Mouse (Mus musculus) limb, embryonic 12.5 days (tissue): ENCODE measurements at regions not wholly inside any gene's neighbourhood (a gene's known extent, or its start where the extent isn't known, plus 50 kb on each side); places are given as distances from the start of the nearest gene placed in this dataset.

Experiments used
- ATAC-seq: fragments of 200-750 bp; cut with Nextera tagmentation; 2 replicates; pipeline ENCODE4 v1.8.0; 2017; ENCODE audit warnings: low read depth, moderate TSS enrichment; ENCODE audit not compliant: insufficient number of reproducible peaks, insufficient read depth, low FRiP score, low TSS enrichment
- H3K27ac ChIP-seq: fragments of 300-500 bp; sonication (generic); 2 replicates; pipeline ENCODE4 v1.5.1; 2016; ENCODE audit warnings: mild to moderate bottlenecking, moderate library complexity
- H3K27me3 ChIP-seq: fragments of 300-500 bp; sonication (generic); 2 replicates; pipeline ENCODE4 v1.6.1; 2016; ENCODE audit warnings: mild to moderate bottlenecking, moderate library complexity
- H3K36me3 ChIP-seq: fragments of 300-500 bp; sonication (generic); 2 replicates; pipeline ENCODE4 v1.6.1; 2016; ENCODE audit warnings: mild to moderate bottlenecking, moderate library complexity
- H3K4me1 ChIP-seq: fragments of 300-500 bp; sonication (generic); replicated peaks from 2 replicates; pipeline ENCODE4 v1.6.1; 2016
- H3K4me2 ChIP-seq: fragments of 300-500 bp; sonication (generic); 2 replicates; pipeline ENCODE4 v1.6.1; 2016; ENCODE audit warnings: mild to moderate bottlenecking, moderate library complexity
- H3K4me3 ChIP-seq: fragments of 300-500 bp; sonication (generic); replicated peaks from 2 replicates; pipeline ENCODE4 v1.5.1; 2016; ENCODE audit warnings: mild to moderate bottlenecking
- H3K9ac ChIP-seq: fragments of 300-500 bp; sonication (generic); replicated peaks from 2 replicates; pipeline ENCODE4 v1.6.1; 2016; ENCODE audit warnings: mild to moderate bottlenecking, moderate library complexity
- H3K9me3 ChIP-seq: fragments of 300-500 bp; sonication (generic); 2 replicates; pipeline ENCODE4 v1.6.1; 2016; ENCODE audit warnings: mild to moderate bottlenecking, moderate library complexity
- WGBS: fragments of 180-500 bp; shearing (Covaris S2); methylation state at CpG from one replicate; pipeline ENCODE4 v1.1.7; 2016; 5-methylcytosine and 5-hydroxymethylcytosine counted together

GRCm38 (mm10) chr14:24919056-24919455 is 432.1 kb downstream of the Rps24 start:
- WGBS: 93% methylated on average over 3 of the region's 3 CpGs
- no peak overlapping the region for H3K27ac ChIP-seq
- H3K36me3 ChIP-seq: no peaks in the 10 kb centered on the region
- H3K4me3 ChIP-seq: no peak overlapping the region
- peaks cover 14% of the 10 kb centered on the region; the same call in 1 of the 2 replicates for H3K4me1 ChIP-seq
- no peak for ATAC-seq
- no peak overlapping the region for H3K9ac ChIP-seq
- no peak overlapping the region for H3K4me2 ChIP-seq
- H3K9me3 ChIP-seq: no peaks in the 10 kb centered on the region
- H3K27me3 ChIP-seq: no peaks in the 10 kb centered on the region

GRCm38 (mm10) chr14:24922006-24922405 is 435.1 kb downstream of the Rps24 start:
- Histone ChIP-seq H3K4me3 (no peak overlapping the region), H3K9ac (no peak overlapping the region), H3K4me1 (peaks cover 41% of the 10 kb centered on the region), H3K4me2 (no peak overlapping the region), H3K27ac (no peak overlapping the region), H3K27me3 (no peaks in the 10 kb centered on the region), H3K36me3 (no peaks in the 10 kb centered on the region), H3K9me3 (no peaks in the 10 kb centered on the region)
- 38% methylated on average over 10 of the region's 10 CpGs for WGBS
- no peak for ATAC-seq

- 0 out of 2 replicates have a peak, but pooled peaks have one; percentile 58 for ATAC-seq
Measured at GRCm38 (mm10) chr14:24924561-24924960, 437.6 kb downstream of the Rps24 start.

GRCm38 (mm10) chr14:24926086-24927048 is 439.4 kb downstream of the Rps24 start:
- Histone ChIP-seq H3K27me3 (no peaks in the 10 kb centered on the region), H3K9ac (no peak overlapping the region), H3K9me3 (no peaks in the 10 kb centered on the region), H3K4me2 (0 out of 2 replicates have a peak overlapping the region, but pooled peaks have one; percentile 6), H3K4me3 (no peak overlapping the region), H3K4me1 (peaks cover 56% of the 10 kb centered on the region), H3K36me3 (no peaks in the 10 kb centered on the region), H3K27ac (peak overlapping the region; percentile 84)
- ATAC-seq: peak; percentile 69; the same call in 1 of the 2 replicates
- 34% methylated on average over 11 of the region's 11 CpGs for WGBS

More at GRCm38 (mm10) chr14:24924561-24924960, 437.6 kb downstream of the Rps24 start:
- Histone ChIP-seq H3K36me3 (no peaks in the 10 kb centered on the region), H3K9me3 (no peaks in the 10 kb centered on the region), H3K9ac (no peak overlapping the region), H3K4me2 (no peak overlapping the region), H3K4me3 (no peak overlapping the region), H3K27me3 (no peaks in the 10 kb centered on the region), H3K4me1 (peaks cover 53% of the 10 kb centered on the region), H3K27ac (peak overlapping the region; percentile 59)
- 42% methylated on average over 3 of the region's 3 CpGs for WGBS

- ATAC-seq: no peak
- Histone ChIP-seq H3K9me3 (no peaks in the 10 kb centered on the region), H3K36me3 (no peaks in the 10 kb centered on the region), H3K4me2 (no peak overlapping the region), H3K4me3 (no peak overlapping the region), H3K27ac (no peak overlapping the region), H3K9ac (no peak overlapping the region), H3K4me1 (peaks cover 45% of the 10 kb centered on the region), H3K27me3 (no peaks in the 10 kb centered on the region)
- WGBS: 78% methylated on average over 3 of the region's 3 CpGs
Measured at GRCm38 (mm10) chr14:24928726-24929125, 441.8 kb downstream of the Rps24 start.

- peaks cover 32% of the 10 kb centered on the region for H3K4me1 ChIP-seq
- no peak overlapping the region for H3K27ac ChIP-seq
- no peaks in the 10 kb centered on the region for H3K9me3 ChIP-seq
- H3K36me3 ChIP-seq: no peaks in the 10 kb centered on the region
- whole genome bisulfite sequencing: 35% methylated on average over 7 of the region's 7 CpGs
- no peak for ATAC-seq
- no peaks in the 10 kb centered on the region for H3K27me3 ChIP-seq
- no peak overlapping the region for H3K4me3 ChIP-seq
- no peak overlapping the region for H3K4me2 ChIP-seq
- H3K9ac ChIP-seq: no peak overlapping the region
Measured at GRCm38 (mm10) chr14:24930251-24930650, 443.3 kb downstream of the Rps24 start.

- no peaks in the 10 kb centered on the region for H3K36me3 ChIP-seq
- H3K4me1 ChIP-seq: peaks cover 6% of the 10 kb centered on the region; the same call in 1 of the 2 replicates
- H3K27ac ChIP-seq: no peak overlapping the region
- no peaks in the 10 kb centered on the region for H3K27me3 ChIP-seq
- H3K4me2 ChIP-seq: no peak overlapping the region
- H3K4me3 ChIP-seq: no peak overlapping the region
- no peak overlapping the region for H3K9ac ChIP-seq
- 84% methylated on average over 2 of the region's 2 CpGs for WGBS
- ATAC-seq: no peak
- H3K9me3 ChIP-seq: no peaks in the 10 kb centered on the region
Measured at GRCm38 (mm10) chr14:24937876-24938275, 451.0 kb downstream of the Rps24 start.

- H3K4me2 ChIP-seq: no peak overlapping the region
- no peaks in the 10 kb centered on the region for H3K9me3 ChIP-seq
- H3K4me3 ChIP-seq: no peak overlapping the region
- peaks cover 6% of the 10 kb centered on the region; the same call in 1 of the 2 replicates for H3K4me1 ChIP-seq
- H3K27me3 ChIP-seq: no peaks in the 10 kb centered on the region
- 78% methylated on average over 4 of the region's 4 CpGs for WGBS
- H3K27ac ChIP-seq: no peak overlapping the region
- no peak overlapping the region for H3K9ac ChIP-seq
- H3K36me3 ChIP-seq: no peaks in the 10 kb centered on the region
- no peak for ATAC-seq
Measured at GRCm38 (mm10) chr14:24939068-24939467, 452.1 kb downstream of the Rps24 start.

- H3K4me3 ChIP-seq: no peak overlapping the region
- H3K9me3 ChIP-seq: no peaks in the 10 kb centered on the region
- no peaks in the 10 kb centered on the region for H3K27me3 ChIP-seq
- no peaks in the 10 kb centered on the region for H3K36me3 ChIP-seq
- no peak overlapping the region for H3K4me2 ChIP-seq
- peaks cover 6% of the 10 kb centered on the region; the same call in 1 of the 2 replicates for H3K4me1 ChIP-seq
- WGBS: 76% methylated on average over 9 of the region's 9 CpGs
- ATAC-seq: no peak
- H3K9ac ChIP-seq: no peak overlapping the region
- H3K27ac ChIP-seq: 0 out of 2 replicates have a peak overlapping the region, but pooled peaks have one; percentile 25
Measured at GRCm38 (mm10) chr14:24939476-24940200, 452.7 kb downstream of the Rps24 start.

- no peaks in the 10 kb centered on the region for H3K4me1 ChIP-seq
- ATAC-seq: no peak
- no peaks in the 10 kb centered on the region for H3K36me3 ChIP-seq
- H3K4me3 ChIP-seq: no peak overlapping the region
- H3K9me3 ChIP-seq: peaks cover 3% of the 10 kb centered on the region; the same call in 1 of the 2 replicates
- no peak overlapping the region for H3K9ac ChIP-seq
- no peaks in the 10 kb centered on the region for H3K27me3 ChIP-seq
- WGBS: 42% methylated on average over 2 of the region's 2 CpGs
- no peak overlapping the region for H3K27ac ChIP-seq
- no peak overlapping the region for H3K4me2 ChIP-seq
Measured at GRCm38 (mm10) chr14:24945716-24946115, 458.8 kb downstream of the Rps24 start.

- ATAC-seq: no peak
- H3K36me3 ChIP-seq: no peaks in the 10 kb centered on the region
- H3K27me3 ChIP-seq: no peaks in the 10 kb centered on the region
- H3K9me3 ChIP-seq: peaks cover 3% of the 10 kb centered on the region; the same call in 1 of the 2 replicates
- H3K4me1 ChIP-seq: no peaks in the 10 kb centered on the region
- 81% methylated on average over 5 of the region's 5 CpGs for WGBS
- no peak overlapping the region for H3K9ac ChIP-seq
- no peak overlapping the region for H3K27ac ChIP-seq
- H3K4me3 ChIP-seq: no peak overlapping the region
- H3K4me2 ChIP-seq: no peak overlapping the region
Measured at GRCm38 (mm10) chr14:24947084-24947483, 460.2 kb downstream of the Rps24 start.
